Mouse (Mus musculus) adrenal gland, postnatal 10 days (tissue): ENCODE measurements around the gene Gm13304. TPM values are rescaled to one million over a fixed set of nuclear protein-coding genes. Genes with fewer than 3 reads are reported as not detected.
"Not testable (repeated sequence)": the region's sequence is repeated elsewhere in the genome, so short reads cannot be mapped to it uniquely, and the experiment has no call there.

Experiments used
- DNase-seq: peaks from one replicate; pipeline ENCODE4 v3.0.0; 2021; ENCODE audit warnings: mixed read lengths
- long read RNA-seq, 2 experiments: library from polyadenylated mRNA; stranded (forward); transcript quantifications; one replicate each; pipeline ENCODE4 v2.0.0; 2021
- total RNA-seq, 2 experiments: library from RNA; stranded (reverse); gene quantifications; 2 replicates each; pipeline ENCODE4 v1.2.3; 2021

Gene Gm13304
- total RNA-seq = 10 to 100 TPM in 1 of 2 experiments, 1 to 10 TPM in 1; 9.2 to 14.2 TPM
- long read RNA-seq, experiment 1, partial matches to known transcripts = 2 of 4 reads
- long read RNA-seq, experiment 1, other reads (novel, unspliced or antisense) = 0 of 4 reads
- long read RNA-seq, experiment 2, partial matches to known transcripts = 0 of 1 reads
- long read RNA-seq, experiment 2, other reads (novel, unspliced or antisense) = 0 of 1 reads

GRCm38 (mm10) chr4:42114517-42114916 lies at the start of gene Gm13304:
Gene Gm13304 (plus strand): TSS chr4:42114817.
- DNase-seq = not testable (repeated sequence)

- not testable (repeated sequence) for DNase-seq
These were observed 23.7 kb upstream of the Gm13304 start, which contains the start of gene Gm3893 for GRCm38 (mm10) chr4:42090907-42091306. Gene Gm3893 (plus strand): TSS chr4:42091207.

- not testable (repeated sequence) for DNase-seq
These were observed 38.5 kb downstream of the Gm13304 start, which contains the start of gene Gm13306 for GRCm38 (mm10) chr4:42153136-42153535. Gene Gm13306 (plus strand): TSS chr4:42153436.

Other genes starting within 250 kb of the Gm13304 start
- not detected for gene Gm21541, start 211.2 kb upstream of the Gm13304 start, total RNA-seq
- 1 to 10 TPM; 2.8 to 4.5 TPM for gene Gm20878, start 173.2 kb upstream of the Gm13304 start, total RNA-seq
- gene Fam205a4, start 148.8 kb upstream of the Gm13304 start, total RNA-seq = under 1 TPM; 0.33 to 0.58 TPM
- gene Gm21093, start 80.1 kb upstream of the Gm13304 start, total RNA-seq = not detected
- not detected for gene Gm3893, start 23.6 kb upstream of the Gm13304 start, total RNA-seq
- 1 to 10 TPM in 1 of 2 experiments, not detected in 1; 5.8 TPM for gene Gm13306, start 38.6 kb downstream of the Gm13304 start, total RNA-seq
- gene Gm13305, start 53.8 kb downstream of the Gm13304 start, total RNA-seq = 1 to 10 TPM in 1 of 2 experiments, not detected in 1; 1.7 TPM
- gene Gm10600, start 125.8 kb downstream of the Gm13304 start, total RNA-seq = 1 to 10 TPM; 1.3 to 1.9 TPM
- gene Ccl21b, start 140.9 kb downstream of the Gm13304 start, total RNA-seq = not detected
- gene Gm21953, start 179.4 kb downstream of the Gm13304 start, total RNA-seq = not detected
- gene Fam205a3, start 203.5 kb downstream of the Gm13304 start, total RNA-seq = not detected